Mouse (Mus musculus): ENCODE data around the gene Ptms. TPM values are rescaled to one million over a fixed set of nuclear protein-coding genes. Genes with fewer than 3 reads are reported as not detected.
"Not testable (repeated sequence)": the region's sequence is repeated elsewhere in the genome, so short reads cannot be mapped to it uniquely, and the experiment has no call there.

Gene Ptms
- polyA plus RNA-seq, 1 experiment from 2014 or later: 349 TPM

DNA sequence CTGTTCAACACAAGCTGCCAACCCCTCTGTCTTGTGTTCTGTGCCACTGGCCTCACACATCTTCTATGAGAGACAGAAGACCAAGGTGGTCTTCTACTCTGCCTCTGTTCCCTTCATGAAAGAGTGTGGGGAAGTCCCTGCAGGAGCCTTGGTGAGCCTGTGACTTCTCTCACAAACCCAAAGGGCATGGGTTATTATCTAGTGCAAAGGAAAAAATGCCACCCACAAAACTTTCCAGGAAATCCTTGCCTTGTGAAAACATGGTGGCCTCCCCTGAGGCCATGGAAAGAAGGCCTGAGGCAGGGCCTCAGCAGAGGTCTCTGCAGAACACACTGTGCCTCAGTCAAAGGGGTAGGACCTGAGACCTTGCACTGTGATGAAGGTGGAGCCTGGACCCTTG lies 18.1 kb downstream of the Ptms start:
- H3K4me3 ChIP-seq: no peak overlapping the region
- no peaks in the 10 kb centered on the region for H3K27me3 ChIP-seq
- ATAC-seq (ENCODE audit: insufficient number of reproducible peaks, insufficient read depth, low FRiP score, low TSS enrichment, low read depth): no peak
- peaks cover 16% of the 10 kb centered on the region for H3K4me1 ChIP-seq
- H3K4me2 ChIP-seq: no peak overlapping the region
- H3K9me3 ChIP-seq: no peaks in the 10 kb centered on the region
- H3K36me3 ChIP-seq: no peaks in the 10 kb centered on the region
- H3K27ac ChIP-seq: no peak overlapping the region
- no peak overlapping the region for H3K9ac ChIP-seq

DNA sequence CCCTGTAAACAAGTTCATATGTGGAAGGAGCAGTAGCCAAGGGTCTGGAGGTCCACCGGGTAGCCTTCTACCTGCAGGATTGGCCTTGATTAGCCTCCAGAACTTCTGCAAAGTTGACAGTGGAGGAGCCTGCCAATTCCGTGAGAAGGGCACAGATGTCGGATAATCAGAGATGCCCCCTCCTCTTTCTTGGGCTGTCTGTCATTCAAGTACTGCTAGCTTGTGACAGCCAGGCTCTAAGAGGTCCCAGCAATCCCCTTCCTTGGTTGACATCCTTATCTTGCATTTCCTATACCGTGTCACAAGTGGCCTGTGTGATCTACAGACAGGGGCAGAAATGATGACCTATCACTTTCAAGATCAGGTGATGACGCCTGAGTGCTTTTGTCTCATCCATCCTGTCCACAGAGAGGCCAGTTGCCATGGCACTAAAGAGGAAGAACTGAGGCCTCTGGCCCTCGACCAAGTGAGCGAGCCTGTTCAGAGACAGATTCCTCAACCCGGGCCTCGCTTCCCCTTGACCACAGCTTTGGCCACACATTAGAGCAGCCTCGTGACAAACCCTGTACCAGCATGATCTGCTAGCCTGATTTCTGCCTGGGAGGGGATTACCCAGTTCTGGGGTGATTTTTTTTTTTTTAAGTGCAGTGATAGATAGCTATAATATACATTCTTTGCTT lies 19.0 kb downstream of the Ptms start:
- 66% methylated on average over 10 of the region's 10 CpGs for WGBS
- Histone ChIP-seq H3K9me3 (no peaks in the 10 kb centered on the region), H3K9ac (no peak overlapping the region), H3K36me3 (no peaks in the 10 kb centered on the region), H3K27me3 (no peaks in the 10 kb centered on the region), H3K27ac (no peak overlapping the region), H3K4me1 (peaks cover 16% of the 10 kb centered on the region), H3K4me2 (no peak overlapping the region), H3K4me3 (no peak overlapping the region)
- no peak for ATAC-seq (ENCODE audit: insufficient number of reproducible peaks, insufficient read depth, low FRiP score, low TSS enrichment, low read depth)

DNA sequence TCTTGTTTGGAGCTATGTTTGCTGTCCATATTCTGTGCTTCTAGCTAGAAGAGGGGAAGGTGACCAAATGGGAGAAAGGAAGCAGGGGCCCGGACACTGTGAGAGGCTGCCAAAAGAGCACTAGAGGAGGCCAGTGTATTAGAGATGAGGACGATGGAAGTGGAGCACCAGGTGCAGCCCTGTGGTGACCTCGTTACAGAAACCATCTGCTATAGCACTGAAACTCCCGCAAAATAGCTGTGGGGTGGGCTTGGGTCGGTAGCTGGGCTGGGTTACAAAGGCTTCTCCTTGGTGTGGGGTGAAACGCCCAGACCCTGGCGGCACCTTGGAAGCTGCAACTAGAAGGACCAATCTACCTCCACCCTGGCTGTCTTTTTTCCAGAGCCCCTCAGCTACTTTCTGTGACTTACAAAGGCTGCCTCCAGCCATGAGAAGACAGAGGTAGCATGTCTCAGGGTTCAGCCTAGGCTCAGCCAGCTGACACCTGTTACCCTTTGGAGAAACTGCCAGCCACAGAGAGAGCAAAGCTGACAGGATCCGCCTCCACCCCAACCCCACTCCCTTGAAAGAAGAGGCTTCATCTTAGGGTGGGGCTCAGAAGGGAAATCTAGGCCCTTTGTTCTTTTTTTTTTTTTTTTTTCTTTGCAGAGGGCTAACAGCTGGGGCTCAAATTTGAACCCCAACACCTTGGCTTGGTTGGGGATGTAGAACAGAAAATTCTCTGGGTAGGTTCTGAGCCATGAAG lies 19.7 kb downstream of the Ptms start:
- no peaks in the 10 kb centered on the region for H3K27me3 ChIP-seq
- H3K9me3 ChIP-seq: no peaks in the 10 kb centered on the region
- ATAC-seq (ENCODE audit: insufficient number of reproducible peaks, insufficient read depth, low FRiP score, low TSS enrichment, low read depth): no peak
- WGBS: 60% methylated on average over 8 of the region's 8 CpGs
- no peak overlapping the region for H3K27ac ChIP-seq
- peaks cover 13% of the 10 kb centered on the region for H3K4me1 ChIP-seq
- H3K4me3 ChIP-seq: no peak overlapping the region
- H3K36me3 ChIP-seq: no peaks in the 10 kb centered on the region
- no peak overlapping the region for H3K4me2 ChIP-seq
- no peak overlapping the region for H3K9ac ChIP-seq

GRCm38 (mm10) chr6:124898359-124898758 lies 21.5 kb downstream of the Ptms start:
- WGBS: 43% methylated on average over 3 of the region's 3 CpGs
- Histone ChIP-seq H3K36me3 (no peaks in the 10 kb centered on the region), H3K27ac (no peak overlapping the region), H3K9me3 (no peaks in the 10 kb centered on the region), H3K4me2 (no peak overlapping the region), H3K4me3 (no peak overlapping the region), H3K27me3 (no peaks in the 10 kb centered on the region), H3K4me1 (peaks cover 1% of the 10 kb centered on the region), H3K9ac (no peak overlapping the region)
- ATAC-seq (ENCODE audit: insufficient number of reproducible peaks, insufficient read depth, low FRiP score, low TSS enrichment, low read depth): no peak

GRCm38 (mm10) chr6:124894113-124894512 lies 25.8 kb downstream of the Ptms start:
- H3K27me3 ChIP-seq; H3K27ac ChIP-seq; H3K4me2 ChIP-seq; H3K4me3 ChIP-seq; H3K4me1 ChIP-seq; H3K36me3 ChIP-seq; ATAC-seq (ENCODE audit: insufficient number of reproducible peaks, insufficient read depth, low FRiP score, low TSS enrichment, low read depth); H3K9ac ChIP-seq; H3K9me3 ChIP-seq: not testable (repeated sequence)
- WGBS: 89% methylated on average over 2 of the region's 2 CpGs

- Histone ChIP-seq H3K9ac (no peak overlapping the region), H3K4me3 (no peak overlapping the region), H3K27ac (no peak overlapping the region), H3K27me3 (no peaks in the 10 kb centered on the region), H3K36me3 (no peaks in the 10 kb centered on the region), H3K9me3 (no peaks in the 10 kb centered on the region), H3K4me2 (no peak overlapping the region), H3K4me1 (no peaks in the 10 kb centered on the region)
- no peak for ATAC-seq (ENCODE audit: insufficient number of reproducible peaks, insufficient read depth, low FRiP score, low TSS enrichment, low read depth)
- 65% methylated on average over 6 of the region's 6 CpGs for WGBS
These were observed 28.9 kb downstream of the Ptms start for GRCm38 (mm10) chr6:124890997-124891396.

GRCm38 (mm10) chr6:124888555-124889125 lies 31.3 kb downstream of the Ptms start:
- no peak overlapping the region for H3K9ac ChIP-seq
- no peak overlapping the region for H3K27ac ChIP-seq
- no peak overlapping the region for H3K4me3 ChIP-seq
- H3K4me1 ChIP-seq: no peaks in the 10 kb centered on the region
- no peaks in the 10 kb centered on the region for H3K9me3 ChIP-seq
- H3K36me3 ChIP-seq: no peaks in the 10 kb centered on the region
- no peak for ATAC-seq (ENCODE audit: insufficient number of reproducible peaks, insufficient read depth, low FRiP score, low TSS enrichment, low read depth)
- H3K27me3 ChIP-seq: no peaks in the 10 kb centered on the region
- 85% methylated on average over 6 of the region's 6 CpGs for WGBS
- H3K4me2 ChIP-seq: no peak overlapping the region

DNA sequence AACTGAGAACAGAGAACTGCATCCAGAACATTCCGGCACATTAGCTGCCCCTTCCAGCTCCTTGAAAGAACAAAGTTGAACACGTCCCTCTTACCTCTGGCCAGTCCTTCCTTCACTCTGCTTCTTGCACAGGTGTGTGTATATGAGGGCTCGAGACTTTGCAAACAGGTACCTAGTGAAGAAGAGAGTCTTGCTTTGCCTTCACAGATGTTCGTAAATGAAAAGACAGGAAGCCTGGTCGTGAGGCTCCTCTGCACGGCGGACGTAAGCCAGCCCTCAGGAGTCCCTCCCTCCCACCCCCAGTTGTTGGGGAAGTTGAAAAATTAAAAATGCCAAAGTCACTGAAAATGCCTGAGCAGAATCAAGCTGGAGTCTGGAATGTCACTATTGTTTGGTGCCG lies 31.9 kb downstream of the Ptms start, which contains the start of gene Cd4:
Gene Cd4, minus strand, starts transcription at position 236 of the 400 bp plus-strand sequence.
- Histone ChIP-seq H3K4me3 (no peak within 1 kb of the TSS), H3K4me1 (no peaks in the 10 kb centered on the region), H3K36me3 (no peaks in the 10 kb centered on the region), H3K9me3 (no peaks in the 10 kb centered on the region), H3K4me2 (no peak within 1 kb of the TSS), H3K27ac (no peak within 1 kb of the TSS), H3K9ac (no peak within 1 kb of the TSS), H3K27me3 (no peaks in the 10 kb centered on the region)
- WGBS: 84% methylated on average over 9 of the region's 9 CpGs
- no peak for ATAC-seq (ENCODE audit: insufficient number of reproducible peaks, insufficient read depth, low FRiP score, low TSS enrichment, low read depth)

DNA sequence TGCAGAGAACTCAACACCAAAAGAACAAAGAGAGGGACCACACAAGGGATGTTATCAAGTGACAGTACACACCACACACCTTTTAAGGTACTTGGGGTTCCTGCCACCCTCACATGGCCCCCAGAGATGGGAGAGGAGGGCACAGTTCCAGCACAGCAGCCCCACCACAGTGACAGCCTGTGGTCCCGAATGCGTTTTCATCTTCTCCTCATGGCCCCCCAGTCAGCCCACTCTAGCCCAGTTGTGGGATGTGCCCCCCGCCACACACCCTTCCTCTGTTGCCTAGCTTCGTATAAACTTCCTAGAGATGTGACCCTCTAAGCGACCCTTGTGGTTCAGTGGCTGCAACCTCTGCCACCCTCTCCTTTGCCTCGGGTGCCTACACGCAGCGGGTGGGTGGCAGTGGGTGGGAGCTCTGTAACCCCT lies 33.9 kb downstream of the Ptms start:
- no peaks in the 10 kb centered on the region for H3K27me3 ChIP-seq
- H3K4me3 ChIP-seq: no peak overlapping the region
- no peaks in the 10 kb centered on the region for H3K36me3 ChIP-seq
- no peaks in the 10 kb centered on the region for H3K9me3 ChIP-seq
- H3K9ac ChIP-seq: no peak overlapping the region
- H3K4me1 ChIP-seq: no peaks in the 10 kb centered on the region
- ATAC-seq (ENCODE audit: insufficient number of reproducible peaks, insufficient read depth, low FRiP score, low TSS enrichment, low read depth): no peak
- 87% methylated on average over 8 of the region's 8 CpGs for WGBS
- no peak overlapping the region for H3K4me2 ChIP-seq
- H3K27ac ChIP-seq: no peak overlapping the region

- Histone ChIP-seq H3K27me3 (no peaks in the 10 kb centered on the region), H3K9ac (no peak overlapping the region), H3K4me3 (no peak overlapping the region), H3K27ac (no peak overlapping the region), H3K4me2 (no peak overlapping the region), H3K4me1 (no peaks in the 10 kb centered on the region), H3K36me3 (no peaks in the 10 kb centered on the region), H3K9me3 (no peaks in the 10 kb centered on the region)
- 67% methylated on average over 10 of the region's 10 CpGs for whole genome bisulfite sequencing
- no peak for ATAC-seq (ENCODE audit: insufficient number of reproducible peaks, insufficient read depth, low FRiP score, low TSS enrichment, low read depth)
These were observed 35.0 kb downstream of the Ptms start for GRCm38 (mm10) chr6:124884714-124885500.

GRCm38 (mm10) chr6:124883351-124883750 lies 36.6 kb downstream of the Ptms start:
- H3K27me3 ChIP-seq: no peaks in the 10 kb centered on the region
- no peaks in the 10 kb centered on the region for H3K9me3 ChIP-seq
- ATAC-seq (ENCODE audit: insufficient number of reproducible peaks, insufficient read depth, low FRiP score, low TSS enrichment, low read depth): no peak
- WGBS: 76% methylated on average over 10 of the region's 10 CpGs
- no peak overlapping the region for H3K4me2 ChIP-seq
- no peak overlapping the region for H3K4me3 ChIP-seq
- H3K36me3 ChIP-seq: no peaks in the 10 kb centered on the region
- no peaks in the 10 kb centered on the region for H3K4me1 ChIP-seq
- no peak overlapping the region for H3K9ac ChIP-seq
- no peak overlapping the region for H3K27ac ChIP-seq
